Mouse (Mus musculus) hematopoietic stem cell, adult 5-6 weeks (primary cell): ENCODE results near the gene Pou6f2. TPM values are rescaled to one million over a fixed set of nuclear protein-coding genes. Genes with fewer than 3 reads are reported as not detected.

Source experiments
- ATAC-seq, 2 experiments: fragments of 125-278 bp in 1 of 2; replicated peaks in 1 of 2; 2 replicates each; pipeline ENCODE4 v1.8.0; 2016 to 2017; ENCODE audit warnings: inconsistent platforms in 2 of 2, mild to moderate bottlenecking in 2 of 2, moderate number of reproducible peaks in 2 of 2, low read depth in 1 of 2, moderate TSS enrichment in 1 of 2; ENCODE audit not compliant: low FRiP score in 2 of 2, poor library complexity in 2 of 2, severe bottlenecking in 2 of 2, insufficient read depth in 1 of 2, low TSS enrichment in 1 of 2
- total RNA-seq: library from RNA; stranded (forward); fragments of 172-1452, 232-1000 nt; gene quantifications from 2 replicates; pipeline ENCODE4 v1.2.3, GENCODE M21; 2017

Gene Pou6f2
- not detected in 2 replicates for total RNA-seq

GRCm38 (mm10) chr13:18397586-18397985 lies at the start of gene Pou6f2:
Pou6f2 (minus strand) TSS chr13:18397686.
- no peak for ATAC-seq

- ATAC-seq: no peak
Measured at GRCm38 (mm10) chr13:18439858-18440257, 42.4 kb upstream of the Pou6f2 start.

- ATAC-seq: no peak
Measured at GRCm38 (mm10) chr13:18387673-18388072, 9.8 kb downstream of the Pou6f2 start.

GRCm38 (mm10) chr13:18363373-18363772 lies 34.1 kb downstream of the Pou6f2 start:
- no peak for ATAC-seq

- no peak for ATAC-seq
Measured at GRCm38 (mm10) chr13:18344580-18345333, 52.7 kb downstream of the Pou6f2 start.

- ATAC-seq: no peak
Measured at GRCm38 (mm10) chr13:18338910-18339501, 58.5 kb downstream of the Pou6f2 start.

DNA sequence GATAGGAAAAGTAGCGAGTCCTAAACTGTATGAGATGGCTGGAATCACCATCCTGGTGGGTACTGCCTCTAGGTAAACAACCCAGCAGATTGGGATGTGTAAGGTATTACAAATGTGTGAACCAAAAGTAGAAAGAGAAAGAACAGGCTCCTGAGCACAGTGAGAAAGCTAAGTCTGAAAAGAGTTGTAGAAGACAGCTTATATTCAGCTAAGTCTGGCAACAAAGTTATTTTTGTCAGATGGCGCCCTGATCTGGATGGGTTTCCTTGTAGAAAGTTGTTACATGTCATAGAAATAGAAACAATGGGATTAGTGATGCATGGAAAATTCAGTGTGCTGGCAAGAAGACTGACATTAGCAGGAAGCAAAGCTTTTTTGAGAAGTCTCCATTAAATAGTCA lies 59.5 kb downstream of the Pou6f2 start:
- ATAC-seq: no peak

DNA sequence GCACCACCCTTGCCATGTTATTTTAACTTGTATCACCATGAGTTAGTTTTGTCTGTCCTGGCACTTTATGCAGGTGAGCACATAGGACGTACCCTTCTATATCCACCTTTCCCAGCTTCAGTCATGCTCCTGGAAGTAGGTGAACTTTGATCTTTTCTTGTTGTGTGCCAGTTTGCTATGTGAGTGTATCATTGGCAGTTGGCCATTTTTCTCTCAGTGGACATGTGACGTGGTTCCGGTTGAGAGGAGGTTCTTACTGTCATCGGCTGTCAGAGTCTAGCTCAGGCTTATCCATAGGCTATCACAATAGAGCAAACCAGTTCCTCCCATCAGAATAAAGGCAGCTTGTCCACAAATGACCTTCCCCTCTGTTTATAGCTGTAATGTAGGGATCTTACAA lies 63.5 kb downstream of the Pou6f2 start:
- no peak for ATAC-seq

GRCm38 (mm10) chr13:18332596-18332995 lies 64.9 kb downstream of the Pou6f2 start:
- ATAC-seq: no peak

DNA sequence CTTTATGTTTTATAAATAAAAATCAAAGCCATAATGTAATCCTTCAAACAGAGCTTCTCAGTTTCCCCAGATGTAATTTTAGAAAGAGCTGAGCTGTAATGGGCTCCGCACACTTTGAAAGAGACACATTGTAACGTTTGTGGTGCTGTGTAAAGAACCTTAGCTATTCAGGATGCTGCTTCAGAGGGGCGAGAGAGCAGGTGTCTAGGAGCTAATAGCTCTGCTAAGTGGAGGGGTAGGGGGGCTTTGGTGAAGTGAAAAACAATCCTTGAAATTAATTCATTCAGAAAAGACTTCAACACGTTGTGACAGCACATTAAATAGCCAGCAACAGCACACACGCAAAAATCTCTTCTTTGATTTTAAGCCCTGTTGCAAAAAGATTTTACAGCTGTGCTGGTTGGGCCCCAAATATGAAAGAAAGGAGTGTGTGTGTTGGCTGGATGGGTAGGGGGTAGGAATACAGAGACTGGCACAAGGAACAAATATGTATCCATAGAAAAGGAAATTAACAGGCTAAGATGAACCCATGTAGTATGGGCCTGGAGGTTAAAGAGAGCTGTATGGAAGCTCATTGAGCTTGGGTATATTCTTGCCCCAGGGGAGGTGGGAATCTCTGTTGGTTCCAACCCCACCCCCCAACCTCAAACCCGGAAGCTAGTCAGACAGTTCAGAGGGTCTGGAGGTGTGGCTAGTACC lies 73.4 kb downstream of the Pou6f2 start:
- no peak for ATAC-seq

GRCm38 (mm10) chr13:18323407-18323806 lies 74.1 kb downstream of the Pou6f2 start:
- no peak for ATAC-seq

DNA sequence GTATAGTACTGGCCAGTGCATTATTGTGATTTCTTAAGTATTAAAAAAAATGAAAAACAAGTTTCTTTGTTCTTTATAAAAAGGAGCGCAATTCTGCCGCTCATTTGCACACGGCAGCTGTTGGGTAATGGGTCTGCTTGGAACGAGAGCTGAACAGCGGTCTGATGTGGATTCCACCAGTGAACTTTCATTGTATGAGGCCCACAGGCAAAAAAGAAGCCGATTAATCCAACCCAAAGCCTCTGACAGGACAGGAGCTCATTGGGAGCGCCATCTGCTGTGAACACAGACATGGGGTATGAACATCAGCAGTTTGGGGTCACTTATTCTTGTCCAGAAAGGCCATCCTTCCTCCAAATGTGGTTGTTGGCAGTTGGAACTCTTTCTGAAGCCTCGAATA lies 84.9 kb downstream of the Pou6f2 start:
- ATAC-seq: no peak

DNA sequence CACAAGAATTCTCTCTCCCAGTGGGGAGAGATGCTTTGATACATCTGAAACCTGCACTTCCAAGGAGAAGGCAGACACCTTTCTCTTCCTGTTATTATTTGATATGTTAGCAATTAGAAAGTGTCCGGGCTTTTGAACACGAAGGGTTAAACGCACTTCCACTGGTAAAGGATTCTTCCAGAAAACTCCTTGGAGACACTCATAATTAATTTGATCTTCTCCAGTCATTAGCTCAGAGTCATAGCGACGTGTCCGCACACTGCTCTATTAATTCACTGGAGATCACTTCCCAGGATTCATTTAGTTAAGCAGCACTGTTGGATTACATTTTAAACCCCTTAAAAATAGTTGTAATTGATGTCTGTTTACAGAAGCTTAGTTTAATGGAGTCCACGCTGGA lies 88.5 kb downstream of the Pou6f2 start:
- no peak for ATAC-seq

DNA sequence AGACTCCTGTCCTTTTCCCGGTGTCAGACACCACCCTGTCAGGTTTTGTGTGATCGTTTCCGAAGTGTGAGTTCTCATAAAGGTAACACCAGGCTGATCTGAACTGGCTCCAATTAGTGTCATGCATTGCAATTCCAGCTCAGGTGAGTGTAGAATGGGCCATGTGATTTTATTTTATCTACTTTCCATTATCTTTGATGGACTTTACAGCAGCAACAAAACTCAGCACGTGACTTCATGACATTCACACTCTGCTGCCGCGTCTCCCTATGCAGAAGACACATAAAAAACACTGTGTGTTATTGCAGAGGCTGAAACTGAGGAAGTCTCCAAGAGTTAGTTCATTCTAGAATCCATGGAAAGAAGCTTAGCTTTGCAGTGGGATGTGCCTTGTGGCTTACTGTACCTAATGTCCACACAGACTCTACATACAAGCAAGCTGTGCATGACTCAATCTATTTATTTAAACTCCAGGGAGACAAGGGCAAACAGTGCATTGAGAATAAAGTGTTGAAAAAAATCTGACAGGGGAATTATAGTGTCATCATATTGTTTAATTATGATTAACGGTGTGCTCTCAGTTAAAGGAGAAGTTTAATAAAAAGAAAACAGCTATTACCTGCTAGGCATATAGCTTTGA lies 90.9 kb downstream of the Pou6f2 start:
- ATAC-seq: no peak

- ATAC-seq: no peak
Measured at GRCm38 (mm10) chr13:18299966-18300365, 97.5 kb downstream of the Pou6f2 start.

DNA sequence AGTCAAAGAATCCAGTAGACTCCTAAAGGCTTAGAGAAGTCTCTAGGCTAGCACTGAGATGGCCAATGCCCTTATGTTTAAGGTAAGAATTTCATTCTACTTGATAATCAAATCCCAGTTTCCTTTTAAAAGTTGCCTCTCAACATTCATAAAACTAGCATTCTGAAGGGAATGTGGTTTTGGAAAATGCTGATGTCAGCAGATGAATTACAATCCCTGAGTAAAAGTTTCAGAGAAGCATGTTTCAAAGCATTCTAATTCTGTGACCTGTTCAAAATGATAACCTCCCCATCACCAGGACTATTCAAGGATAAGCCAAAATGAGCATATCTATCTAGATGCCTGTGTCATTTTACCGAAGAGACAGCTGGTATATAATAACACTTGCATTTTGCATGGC lies 104.0 kb downstream of the Pou6f2 start:
- no peak for ATAC-seq

DNA sequence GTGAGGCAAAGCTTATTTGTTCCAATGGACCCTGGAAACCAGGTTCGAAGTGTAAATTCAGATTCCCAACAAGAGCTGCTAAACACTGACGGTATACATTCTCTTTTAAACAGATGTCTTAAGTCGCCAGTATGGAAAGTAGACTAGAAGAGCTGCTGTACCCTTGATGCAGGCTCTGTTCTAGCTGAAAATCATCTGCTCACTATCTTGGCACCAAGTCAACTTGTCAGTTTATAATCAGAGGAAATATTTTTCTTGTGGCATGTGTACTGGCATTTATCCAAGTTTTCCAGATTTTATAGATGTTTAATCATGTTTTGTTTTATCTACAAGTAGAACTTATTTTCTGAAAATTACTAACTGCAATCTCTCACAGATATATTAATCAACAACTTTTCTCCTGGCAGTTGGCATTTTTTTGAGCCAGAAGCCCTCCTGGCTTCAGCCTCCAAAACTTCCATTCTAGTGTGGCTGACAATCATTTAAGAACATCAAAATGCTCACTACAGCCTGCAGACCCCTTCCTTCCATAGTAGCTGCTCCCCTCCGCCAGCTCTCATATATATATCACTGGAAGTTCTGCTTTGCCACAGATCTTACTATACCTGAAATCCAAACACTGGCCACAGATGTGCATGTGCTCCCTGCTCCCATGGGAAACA lies 107.1 kb downstream of the Pou6f2 start:
- no peak for ATAC-seq

- ATAC-seq: no peak
Measured at GRCm38 (mm10) chr13:18287536-18287935, 110.0 kb downstream of the Pou6f2 start.
